Mouse (Mus musculus): ENCODE measurements around the gene Tex44. TPM values are rescaled to one million over a fixed set of nuclear protein-coding genes. Genes with fewer than 3 reads are reported as not detected.
"Not testable (repeated sequence)": the region's sequence is repeated elsewhere in the genome, so short reads cannot be mapped to it uniquely, and the experiment has no call there.

Gene Tex44
- polyA plus RNA-seq, 1 experiment from 2014 or later, result not detected

DNA sequence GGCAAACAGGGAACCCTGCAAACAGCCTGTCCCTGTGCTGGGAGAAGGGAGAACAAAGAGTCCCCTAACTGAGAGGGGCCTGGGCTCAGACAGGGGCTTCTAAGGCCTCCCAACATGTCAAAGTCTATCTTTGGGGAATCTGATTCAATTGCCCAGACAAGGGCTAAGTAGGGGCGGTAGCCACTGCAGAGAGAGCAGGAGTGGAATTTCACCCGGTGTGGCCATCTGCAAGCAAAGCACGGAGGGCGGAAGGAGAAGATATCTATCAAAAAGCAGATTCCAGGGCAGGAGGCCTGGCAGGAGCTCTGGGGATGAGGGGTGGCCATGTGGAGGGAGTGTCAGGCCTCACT, 38.7 kb downstream of the Tex44 start:
- no peak overlapping the region for H3K4me3 ChIP-seq (ENCODE audit: low read depth, low read length)
- H3K36me3 ChIP-seq (ENCODE audit: control insufficient read depth, insufficient read depth, low read length), result no peaks in the 10 kb centered on the region
- 0 out of 2 replicates have a peak, but pooled peaks have one; percentile 10 for ATAC-seq (ENCODE audit: insufficient number of reproducible peaks, insufficient read depth, low FRiP score, low read depth)
- H3K4me2 ChIP-seq (replicated peaks; ENCODE audit: low read depth, low read length), result no peak overlapping the region
- H3K4me1 ChIP-seq (ENCODE audit: control insufficient read depth, insufficient read depth, low read length), result peaks cover 4% of the 10 kb centered on the region; the same call in 1 of the 2 replicates
- H3K27ac ChIP-seq (ENCODE audit: low read length), result peak overlapping the region; percentile 82
- 42% methylated on average over 4 of the region's 4 CpGs for WGBS
- H3K27me3 ChIP-seq (ENCODE audit: control insufficient read depth, insufficient read depth, low read length), result no peaks in the 10 kb centered on the region
- no peaks in the 10 kb centered on the region for H3K9me3 ChIP-seq (ENCODE audit: control insufficient read depth, low read depth, low read length)
- no peak overlapping the region for H3K9ac ChIP-seq (replicated peaks; ENCODE audit: low read depth, low read length)

DNA sequence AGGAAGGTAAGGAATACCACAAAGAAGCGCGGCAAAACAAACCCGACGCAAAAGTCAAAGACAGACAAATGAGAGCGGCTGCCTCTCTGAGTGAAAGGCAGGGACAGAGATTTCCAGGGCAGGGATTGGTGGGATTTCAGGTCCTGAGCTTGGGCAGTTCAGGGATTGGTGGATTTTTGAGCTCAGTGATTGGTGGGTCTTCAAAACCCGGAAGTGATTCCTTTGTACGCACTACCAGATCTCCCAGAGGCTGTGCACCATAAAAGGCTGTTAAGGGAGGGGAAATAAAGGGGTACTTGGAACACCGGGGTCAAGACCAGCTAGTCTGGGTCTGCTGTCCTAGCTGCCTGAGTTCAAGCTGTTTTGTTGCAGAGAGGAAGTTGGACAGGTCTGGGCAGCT, 41.3 kb downstream of the Tex44 start:
- H3K4me1 ChIP-seq (ENCODE audit: control insufficient read depth, insufficient read depth, low read length), result peaks cover 6% of the 10 kb centered on the region
- H3K4me2 ChIP-seq (replicated peaks; ENCODE audit: low read depth, low read length), result no peak overlapping the region
- no peak overlapping the region for H3K4me3 ChIP-seq (ENCODE audit: low read depth, low read length)
- H3K27ac ChIP-seq (ENCODE audit: low read length), result no peak overlapping the region
- 83% methylated on average over 8 of the region's 8 CpGs for WGBS
- no peaks in the 10 kb centered on the region for H3K36me3 ChIP-seq (ENCODE audit: control insufficient read depth, insufficient read depth, low read length)
- ATAC-seq (ENCODE audit: insufficient number of reproducible peaks, insufficient read depth, low FRiP score, low read depth), result no peak
- no peak overlapping the region for H3K9ac ChIP-seq (replicated peaks; ENCODE audit: low read depth, low read length)
- H3K27me3 ChIP-seq (ENCODE audit: control insufficient read depth, insufficient read depth, low read length), result no peaks in the 10 kb centered on the region
- H3K9me3 ChIP-seq (ENCODE audit: control insufficient read depth, low read depth, low read length), result no peaks in the 10 kb centered on the region

DNA sequence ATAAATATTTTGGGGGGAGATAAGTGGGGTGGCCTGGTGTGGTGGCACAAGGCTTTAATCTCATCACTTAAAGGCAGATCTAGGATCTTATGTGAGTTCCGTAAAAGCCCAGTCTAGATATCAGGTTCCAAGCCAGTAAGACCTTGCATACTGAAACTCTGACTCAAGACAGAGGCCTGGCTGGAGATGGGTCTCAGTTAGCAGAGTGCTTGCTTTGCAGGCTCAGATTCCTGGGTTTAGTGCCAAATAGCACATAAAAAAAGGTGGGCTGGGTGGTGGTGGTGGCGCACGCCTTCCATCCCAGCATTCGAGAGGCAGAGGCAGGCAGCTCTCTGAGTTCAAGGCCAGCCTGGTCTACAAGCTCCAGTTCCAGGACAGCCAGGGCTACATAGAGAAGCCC, 43.7 kb downstream of the Tex44 start:
- Histone ChIP-seq H3K27me3 (ENCODE audit: control insufficient read depth, insufficient read depth, low read length) (no peaks in the 10 kb centered on the region), H3K9me3 (ENCODE audit: control insufficient read depth, low read depth, low read length) (no peaks in the 10 kb centered on the region), H3K9ac (replicated peaks; ENCODE audit: low read depth, low read length) (no peak overlapping the region), H3K36me3 (ENCODE audit: control insufficient read depth, insufficient read depth, low read length) (no peaks in the 10 kb centered on the region), H3K4me2 (replicated peaks; ENCODE audit: low read depth, low read length) (no peak overlapping the region), H3K27ac (ENCODE audit: low read length) (0 out of 2 replicates have a peak overlapping the region, but pooled peaks have one; percentile 53), H3K4me1 (ENCODE audit: control insufficient read depth, insufficient read depth, low read length) (peaks cover 10% of the 10 kb centered on the region), H3K4me3 (ENCODE audit: low read depth, low read length) (no peak overlapping the region)
- WGBS, result 94% methylated on average over 4 of the region's 4 CpGs
- no peak for ATAC-seq (ENCODE audit: insufficient number of reproducible peaks, insufficient read depth, low FRiP score, low read depth)

DNA sequence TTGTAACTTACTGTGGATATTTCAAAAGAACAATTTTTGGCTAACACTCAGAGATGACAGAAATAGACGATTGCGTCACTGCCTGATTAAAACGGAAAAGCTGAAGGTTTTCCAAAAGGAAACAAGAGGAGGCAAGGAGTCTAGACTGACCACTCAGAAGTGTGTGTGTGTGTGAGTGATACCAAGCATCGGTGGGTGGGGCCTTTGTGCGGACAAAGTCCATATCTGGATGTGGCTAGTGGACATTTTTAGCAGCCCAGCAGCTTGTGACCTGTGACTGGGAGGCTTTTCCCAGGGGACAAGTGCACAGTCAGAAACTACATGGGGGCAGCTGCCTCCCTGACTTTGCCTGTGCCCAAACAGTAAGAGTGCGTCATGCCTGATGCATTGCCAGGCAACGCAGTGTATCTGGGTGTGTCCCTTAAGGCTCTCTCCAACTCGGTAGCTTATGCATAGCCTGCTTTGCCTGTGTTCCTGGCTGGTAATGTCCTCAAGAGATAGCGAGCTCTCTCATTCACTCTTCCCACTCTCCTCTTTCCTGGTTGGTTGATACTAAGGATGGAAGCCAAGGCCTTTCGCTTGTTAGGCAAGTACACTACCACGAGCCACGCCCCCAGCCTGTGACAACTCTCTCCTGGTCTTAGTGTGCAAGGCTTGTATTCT, 44.5 kb downstream of the Tex44 start:
- Histone ChIP-seq H3K9me3 (ENCODE audit: control insufficient read depth, low read depth, low read length) (no peaks in the 10 kb centered on the region), H3K27ac (ENCODE audit: low read length) (peak overlapping the region; percentile 52; the same call in 1 of the 2 replicates), H3K4me2 (replicated peaks; ENCODE audit: low read depth, low read length) (no peak overlapping the region), H3K9ac (replicated peaks; ENCODE audit: low read depth, low read length) (no peak overlapping the region), H3K4me1 (ENCODE audit: control insufficient read depth, insufficient read depth, low read length) (peaks cover 8% of the 10 kb centered on the region; the same call in 1 of the 2 replicates), H3K27me3 (ENCODE audit: control insufficient read depth, insufficient read depth, low read length) (no peaks in the 10 kb centered on the region), H3K36me3 (ENCODE audit: control insufficient read depth, insufficient read depth, low read length) (no peaks in the 10 kb centered on the region), H3K4me3 (ENCODE audit: low read depth, low read length) (no peak overlapping the region)
- peak; percentile 66 for ATAC-seq (ENCODE audit: insufficient number of reproducible peaks, insufficient read depth, low FRiP score, low read depth)
- WGBS, result 61% methylated on average over 12 of the region's 12 CpGs

DNA sequence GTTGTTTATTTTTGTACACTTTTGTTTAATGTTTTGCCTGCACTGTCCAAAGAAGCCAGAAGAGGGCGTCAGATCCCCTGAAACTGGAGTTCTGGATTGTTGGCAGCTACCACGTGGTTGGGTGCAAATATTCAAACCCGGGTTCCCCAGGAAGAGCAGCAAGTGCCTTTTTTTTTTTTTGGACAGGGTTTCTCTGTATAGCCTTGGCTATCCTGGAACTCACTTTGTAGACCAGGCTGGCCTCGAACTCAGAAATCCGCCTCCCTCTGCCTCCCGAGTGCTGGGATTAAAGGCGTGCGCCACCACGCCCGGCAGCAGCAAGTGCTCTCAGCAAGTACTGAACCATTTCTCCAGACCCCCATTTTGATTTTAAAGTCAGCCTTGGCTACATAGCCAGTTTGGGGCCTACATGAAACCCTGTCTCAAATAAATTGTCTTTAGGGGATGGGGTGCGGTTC, 45.4 kb downstream of the Tex44 start:
- WGBS, result 74% methylated on average over 11 of the region's 11 CpGs
- H3K4me1 ChIP-seq (ENCODE audit: control insufficient read depth, insufficient read depth, low read length); H3K4me3 ChIP-seq (ENCODE audit: low read depth, low read length); H3K36me3 ChIP-seq (ENCODE audit: control insufficient read depth, insufficient read depth, low read length); H3K9me3 ChIP-seq (ENCODE audit: control insufficient read depth, low read depth, low read length); ATAC-seq (ENCODE audit: insufficient number of reproducible peaks, insufficient read depth, low FRiP score, low read depth); H3K27me3 ChIP-seq (ENCODE audit: control insufficient read depth, insufficient read depth, low read length): not testable (repeated sequence)
- peak overlapping the region; percentile 36; the same call in 1 of the 2 replicates for H3K9ac ChIP-seq (replicated peaks; ENCODE audit: low read depth, low read length)
- H3K27ac ChIP-seq (ENCODE audit: low read length), result peak overlapping the region; percentile 97
- peak overlapping the region; percentile 40; the same call in 1 of the 2 replicates for H3K4me2 ChIP-seq (replicated peaks; ENCODE audit: low read depth, low read length)

DNA sequence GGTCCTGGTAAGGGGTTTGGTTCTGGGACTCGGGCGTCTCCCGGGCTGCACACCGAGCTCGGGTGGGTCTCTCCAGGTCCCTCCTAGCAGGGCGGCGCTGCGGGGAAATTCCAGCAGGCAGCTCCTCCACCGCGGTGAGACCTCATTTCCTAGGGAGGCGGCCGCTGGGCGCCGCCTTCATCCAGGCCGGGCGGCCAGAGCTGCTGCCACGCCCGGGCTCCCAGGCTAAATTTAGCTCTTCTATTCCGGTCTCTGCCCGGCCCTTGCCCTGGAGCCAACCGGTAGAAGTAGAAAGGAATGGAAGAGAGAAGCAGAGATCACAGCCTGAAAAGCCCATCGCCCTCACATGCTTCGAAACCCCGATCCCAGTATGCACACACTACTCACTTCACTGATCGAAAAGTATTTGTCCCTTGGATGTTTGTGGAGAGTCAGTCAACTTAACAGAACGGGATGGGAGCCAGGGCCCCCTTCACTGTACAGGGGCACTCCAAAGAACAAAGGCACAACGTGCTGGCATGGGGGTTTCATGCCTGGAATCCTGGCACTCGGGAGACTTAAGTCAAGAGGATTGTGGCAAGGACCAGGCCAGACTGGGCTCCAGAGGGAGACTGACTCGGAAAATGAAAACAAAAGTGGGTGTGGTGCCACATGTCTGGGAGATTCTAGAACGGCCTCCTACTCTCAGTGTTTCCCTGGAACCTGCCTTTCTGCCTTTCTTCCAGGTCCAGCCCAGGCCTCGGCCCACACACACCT, 46.2 kb downstream of the Tex44 start:
- Histone ChIP-seq H3K36me3 (ENCODE audit: control insufficient read depth, insufficient read depth, low read length) (no peaks in the 10 kb centered on the region), H3K4me3 (ENCODE audit: low read depth, low read length) (0 out of 2 replicates have a peak overlapping the region, but pooled peaks have one; percentile 6), H3K27me3 (ENCODE audit: control insufficient read depth, insufficient read depth, low read length) (no peaks in the 10 kb centered on the region), H3K27ac (ENCODE audit: low read length) (peak overlapping the region; percentile 97), H3K4me1 (ENCODE audit: control insufficient read depth, insufficient read depth, low read length) (peaks cover 8% of the 10 kb centered on the region; the same call in 1 of the 2 replicates), H3K4me2 (replicated peaks; ENCODE audit: low read depth, low read length) (peak overlapping the region; percentile 40), H3K9me3 (ENCODE audit: control insufficient read depth, low read depth, low read length) (no peaks in the 10 kb centered on the region), H3K9ac (replicated peaks; ENCODE audit: low read depth, low read length) (peak overlapping the region; percentile 36)
- WGBS, result 9% methylated on average over 31 of the region's 31 CpGs
- peak; percentile 78 for ATAC-seq (ENCODE audit: insufficient number of reproducible peaks, insufficient read depth, low FRiP score, low read depth)

DNA sequence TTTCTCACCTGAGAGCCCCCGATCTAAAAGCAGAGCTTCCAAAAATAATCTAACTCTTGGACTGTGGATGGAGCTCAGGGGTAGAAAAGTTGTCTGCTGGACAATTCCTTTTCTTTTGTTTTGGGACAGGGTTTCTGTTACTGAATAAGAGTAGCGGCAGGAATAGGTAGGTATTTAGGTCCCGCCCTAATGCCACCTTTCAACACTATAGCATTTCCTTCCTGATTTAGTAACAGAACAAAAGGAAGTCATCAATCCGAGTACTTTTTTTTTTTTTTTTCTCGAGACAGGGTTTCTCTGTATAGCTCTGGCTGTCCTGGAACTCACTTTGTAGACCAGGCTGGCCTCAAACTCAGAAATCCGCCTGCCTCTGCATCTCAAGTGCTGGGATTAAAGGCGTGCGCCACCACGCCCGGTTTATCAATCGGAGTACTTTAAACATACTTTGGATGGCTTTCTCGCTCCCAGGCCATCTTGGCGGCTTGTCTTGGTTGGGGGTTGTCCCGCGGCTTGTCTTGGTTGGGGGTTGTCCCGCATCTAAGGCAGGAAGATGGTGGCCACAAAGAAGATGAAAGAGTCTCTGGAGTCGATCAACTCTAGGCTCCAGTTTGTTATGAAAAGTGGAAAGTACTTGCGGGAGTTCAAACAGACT, 47.1 kb downstream of the Tex44 start:
- Histone ChIP-seq H3K4me2 (replicated peaks; ENCODE audit: low read depth, low read length) (no peak overlapping the region), H3K9ac (replicated peaks; ENCODE audit: low read depth, low read length) (no peak overlapping the region), H3K9me3 (ENCODE audit: control insufficient read depth, low read depth, low read length) (no peaks in the 10 kb centered on the region), H3K27ac (ENCODE audit: low read length) (peak overlapping the region; percentile 97), H3K36me3 (ENCODE audit: control insufficient read depth, insufficient read depth, low read length) (no peaks in the 10 kb centered on the region), H3K27me3 (ENCODE audit: control insufficient read depth, insufficient read depth, low read length) (no peaks in the 10 kb centered on the region), H3K4me1 (ENCODE audit: control insufficient read depth, insufficient read depth, low read length) (peaks cover 8% of the 10 kb centered on the region; the same call in 1 of the 2 replicates), H3K4me3 (ENCODE audit: low read depth, low read length) (no peak overlapping the region)
- 90% methylated on average over 18 of the region's 18 CpGs for WGBS
- ATAC-seq (ENCODE audit: insufficient number of reproducible peaks, insufficient read depth, low FRiP score, low read depth), result no peak

All from stomach, embryonic 14.5 days (tissue).